Mouse (Mus musculus) spleen, postnatal 4 days (tissue): ENCODE data around the gene Rps23.

Experiments
- DNase-seq, 2 experiments: peaks; one replicate each; pipeline ENCODE4 v3.0.0; 2022; ENCODE audit warnings: low spot score in 2 of 2

Rps23 gene

GRCm38 (mm10) chr13:90933256-90933655 lies 10.5 kb downstream of the Rps23 start:
- DNase-seq, result no peak

GRCm38 (mm10) chr13:90935852-90936251 lies 13.1 kb downstream of the Rps23 start:
- DNase-seq, result no peak

GRCm38 (mm10) chr13:90939192-90939591 lies 16.4 kb downstream of the Rps23 start:
- DNase-seq, result peak in 1 of 2 experiments; percentile 52

- no peak for DNase-seq
Measured at GRCm38 (mm10) chr13:90939600-90939999, 16.8 kb downstream of the Rps23 start.

GRCm38 (mm10) chr13:90958894-90959293 lies 36.1 kb downstream of the Rps23 start:
- no peak for DNase-seq

GRCm38 (mm10) chr13:90960591-90960990 lies 37.8 kb downstream of the Rps23 start:
- no peak for DNase-seq

GRCm38 (mm10) chr13:90962836-90963760 lies 40.3 kb downstream of the Rps23 start:
- no peak for DNase-seq

- no peak for DNase-seq
Measured at GRCm38 (mm10) chr13:90964511-90964910, 41.8 kb downstream of the Rps23 start.

GRCm38 (mm10) chr13:90965996-90966395 lies 43.2 kb downstream of the Rps23 start:
- no peak for DNase-seq

- DNase-seq, result peak; percentile 62 to 76
Measured at GRCm38 (mm10) chr13:90967422-90967821, 44.7 kb downstream of the Rps23 start.

GRCm38 (mm10) chr13:90968940-90969339 lies 46.2 kb downstream of the Rps23 start:
- no peak for DNase-seq

GRCm38 (mm10) chr13:90970259-90971017 lies 47.7 kb downstream of the Rps23 start:
- no peak for DNase-seq

GRCm38 (mm10) chr13:90973409-90973808 lies 50.7 kb downstream of the Rps23 start:
- DNase-seq, result no peak
